Mouse (Mus musculus) frontal cortex, adult (tissue): ENCODE data around the gene A730061H03Rik.
A peak's percentile ranks its signal among the peaks of the same experiment; 100 is the strongest.

Experiments
- ATAC-seq: cut with Nextera tagmentation; 2 replicates; pipeline ENCODE4 v1.9.2; 2017; ENCODE audit warnings: mild to moderate bottlenecking, moderate library complexity, mixed read lengths; ENCODE audit not compliant: low TSS enrichment

A730061H03Rik gene

DNA sequence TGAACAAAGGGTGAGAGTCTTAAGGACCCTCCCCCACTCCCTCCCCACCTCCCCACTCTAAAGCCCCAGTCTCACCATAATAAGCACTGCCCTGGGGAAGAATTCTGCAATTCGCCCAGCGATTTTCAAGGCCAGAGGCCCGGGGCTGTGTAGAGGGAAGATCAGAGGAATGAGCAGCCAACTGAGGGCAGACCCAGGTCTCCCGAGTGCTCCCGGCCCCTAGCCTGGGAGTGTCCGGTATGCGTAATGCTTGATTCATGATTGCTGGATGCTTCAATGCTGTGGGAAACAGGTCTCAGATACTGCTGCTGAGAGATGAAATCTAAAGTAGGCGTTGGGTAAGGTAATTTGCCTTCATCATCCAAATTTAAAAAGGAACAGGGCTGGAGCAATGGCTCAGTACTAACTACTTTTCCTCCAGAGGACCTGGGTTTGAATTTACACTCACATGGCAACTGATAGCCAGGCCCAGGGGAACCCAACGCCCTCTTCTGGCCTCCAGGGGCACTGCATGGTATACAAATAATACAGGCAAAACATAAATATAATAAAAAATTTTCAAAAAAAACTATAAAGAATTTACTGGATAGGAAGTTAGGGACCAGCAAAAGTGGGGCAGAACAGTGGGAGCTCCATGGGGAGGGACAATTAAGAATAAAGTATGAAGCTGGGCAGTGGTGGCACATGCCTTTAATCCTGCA lies 21.9 kb upstream of the A730061H03Rik start:
- ATAC-seq = no peak

DNA sequence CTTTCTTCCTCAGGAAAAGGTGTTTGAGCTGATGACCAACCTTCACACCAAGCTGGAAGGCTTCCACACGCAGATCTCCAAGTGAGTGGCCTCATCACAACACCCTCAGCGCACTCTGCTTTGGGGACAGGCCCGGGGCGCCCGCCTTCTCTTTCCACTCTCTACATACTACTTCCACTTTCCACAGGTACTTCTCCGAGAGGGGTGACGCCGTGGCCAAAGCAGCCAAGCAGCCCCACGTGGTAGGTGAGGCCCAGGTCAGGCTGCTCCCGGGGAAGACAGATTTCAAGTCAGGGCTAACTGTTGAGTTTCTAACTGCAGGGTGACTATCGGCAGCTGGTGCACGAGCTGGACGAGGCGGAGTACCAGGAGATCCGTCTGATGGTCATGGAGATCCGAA lies 20.5 kb upstream of the A730061H03Rik start:
- no peak for ATAC-seq

DNA sequence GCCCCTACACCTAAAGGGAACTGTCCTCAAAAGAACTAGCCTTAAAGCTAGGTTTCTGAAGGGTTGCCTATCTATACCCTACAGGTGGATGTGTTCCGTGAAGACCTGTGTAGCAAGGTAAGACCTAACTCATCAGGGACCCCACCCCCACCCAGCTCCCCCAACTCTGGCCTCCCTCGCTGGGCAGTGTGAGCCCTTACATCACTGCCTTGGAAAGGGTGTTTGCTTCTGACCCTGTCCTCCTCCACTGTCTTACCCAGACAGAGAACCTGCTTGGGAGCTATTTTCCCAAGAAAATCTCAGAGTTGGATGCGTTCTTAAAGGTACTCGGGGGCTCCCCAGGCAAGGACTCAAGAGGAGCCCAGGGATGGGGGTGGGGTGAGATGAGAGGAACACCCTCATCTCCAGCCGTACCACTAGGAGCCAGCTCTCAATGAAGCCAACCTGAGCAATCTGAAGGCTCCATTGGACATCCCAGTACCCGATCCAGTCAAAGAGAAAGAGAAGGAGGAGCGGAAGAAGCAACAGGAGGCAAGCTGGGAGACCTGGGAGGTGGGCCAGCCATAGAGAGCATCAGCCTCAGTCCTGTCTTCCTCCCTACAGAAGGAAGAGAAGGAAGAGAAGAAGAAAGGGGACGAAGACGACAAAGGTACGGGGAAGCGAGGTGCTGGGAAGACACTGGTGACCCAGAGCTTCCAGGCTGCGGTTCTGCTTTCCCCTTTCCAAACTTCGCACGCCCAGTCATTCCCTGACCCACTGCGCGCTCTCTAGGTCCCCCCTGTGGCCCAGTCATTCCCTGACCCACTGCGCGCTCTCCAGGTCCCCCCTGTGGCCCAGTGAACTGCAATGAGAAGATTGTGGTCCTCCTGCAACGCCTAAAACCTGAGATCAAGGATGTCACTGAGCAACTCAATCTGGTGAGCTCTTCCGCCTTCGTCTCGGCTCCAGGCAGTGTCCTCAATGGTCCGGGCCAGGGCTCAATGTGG lies 19.6 kb upstream of the A730061H03Rik start:
- no peak for ATAC-seq

DNA sequence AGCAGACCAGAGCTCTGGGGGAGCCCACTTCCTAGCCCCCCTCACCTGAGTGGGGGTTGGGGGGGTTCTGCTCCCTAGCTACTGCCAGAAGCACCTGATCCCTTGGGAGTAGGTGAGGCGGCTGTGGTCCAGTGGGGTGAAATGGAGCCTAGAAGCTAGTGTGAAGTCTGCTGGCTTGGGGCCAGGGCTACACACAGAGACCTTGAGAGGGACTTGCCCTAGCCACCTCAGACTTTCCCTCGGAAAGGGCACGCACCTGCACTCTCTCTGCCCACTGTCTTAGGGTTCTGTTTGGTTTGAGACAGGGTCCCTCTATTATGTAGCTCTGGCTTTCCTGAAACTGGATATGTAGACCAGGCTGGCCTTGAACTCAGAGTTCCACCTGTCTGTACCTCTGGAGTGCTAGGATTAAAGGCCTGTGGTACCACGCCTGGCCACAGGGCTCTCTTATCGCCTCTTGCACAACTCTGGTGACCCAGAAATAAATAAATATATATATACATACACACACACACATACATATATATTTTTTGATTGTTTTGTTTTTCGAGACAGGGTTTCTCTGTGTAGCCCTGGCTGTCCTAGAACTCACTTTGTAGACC lies 18.6 kb upstream of the A730061H03Rik start:
- 0 out of 2 replicates have a peak, but pooled peaks have one; percentile 2 for ATAC-seq

DNA sequence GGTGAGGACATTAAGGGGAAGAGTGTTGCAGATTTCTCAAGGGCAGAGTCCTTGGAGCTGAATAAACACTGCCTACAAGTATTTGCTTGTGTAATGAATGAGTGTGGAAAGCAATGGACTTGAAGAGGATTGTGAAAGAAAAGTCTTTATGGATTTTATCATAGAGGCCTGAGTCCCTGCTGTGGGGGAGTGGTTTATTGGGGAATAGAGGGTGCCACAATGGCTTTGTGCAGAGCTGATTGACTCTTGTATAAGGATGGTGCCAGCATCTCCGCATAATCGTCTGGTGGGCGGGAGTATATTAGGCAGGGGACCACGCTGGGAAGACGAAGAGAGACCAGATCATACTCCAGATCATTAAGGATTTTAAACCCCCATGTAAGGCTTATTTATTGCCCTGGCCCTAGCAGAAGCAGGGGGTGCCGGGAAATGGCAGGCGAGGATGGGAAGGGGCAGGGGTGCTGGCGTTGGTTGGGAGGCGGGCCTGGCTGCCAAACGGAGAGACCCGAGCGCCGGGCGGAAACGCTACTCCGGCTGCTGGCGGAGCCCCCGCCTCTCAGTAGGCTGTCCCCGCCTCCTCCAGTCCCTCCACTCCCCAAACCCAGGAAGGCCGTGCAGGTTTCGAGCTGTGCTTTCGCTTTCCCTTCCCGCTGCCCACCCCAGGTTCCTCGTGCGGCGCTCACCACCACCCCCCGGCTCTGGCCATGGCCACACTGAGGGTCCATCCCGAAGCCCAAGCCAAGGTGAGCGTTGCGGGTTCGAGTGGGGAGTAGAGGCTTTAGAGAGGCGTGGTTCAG lies 17.9 kb upstream of the A730061H03Rik start, which contains the start of gene Psme1:
TSS of gene Psme1 (plus strand) at position 253 of the 797 bp plus-strand sequence.
- peak; percentile 84 for ATAC-seq

DNA sequence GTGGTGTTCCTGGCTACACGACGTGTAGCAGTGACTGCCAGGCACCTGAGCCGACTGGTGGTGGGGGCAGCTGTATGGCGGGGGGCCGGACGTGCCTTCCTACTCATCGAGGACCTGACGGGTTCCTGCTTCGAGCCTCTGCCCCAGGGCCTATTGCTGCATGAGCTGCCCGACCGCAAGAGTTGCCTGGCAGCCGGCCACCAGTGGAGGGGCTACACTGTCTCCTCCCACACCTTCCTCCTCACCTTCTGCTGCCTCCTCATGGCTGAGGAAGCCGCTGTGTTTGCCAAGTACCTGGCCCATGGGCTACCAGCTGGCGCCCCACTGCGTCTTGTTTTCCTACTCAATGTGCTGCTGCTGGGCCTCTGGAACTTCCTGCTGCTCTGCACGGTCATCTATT lies 16.2 kb upstream of the A730061H03Rik start:
- no peak for ATAC-seq

DNA sequence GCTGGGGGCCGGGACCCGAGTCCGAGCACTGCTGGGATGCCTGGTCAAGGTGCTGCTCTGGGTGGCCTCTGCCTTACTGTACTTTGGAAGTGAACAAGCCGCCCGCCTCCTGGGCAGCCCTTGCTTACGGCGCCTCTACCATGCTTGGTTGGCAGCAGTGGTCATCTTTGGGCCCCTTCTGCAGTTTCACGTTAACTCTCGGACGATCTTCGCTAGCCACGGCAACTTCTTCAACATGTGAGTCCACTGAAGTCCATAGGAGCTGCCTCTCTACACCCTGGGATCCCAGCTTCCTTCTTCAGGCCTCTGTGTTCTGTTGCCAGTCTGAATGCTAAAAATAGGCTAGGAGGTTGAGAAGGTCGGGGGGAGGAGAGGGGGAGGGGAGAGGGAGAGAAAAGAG lies 15.5 kb upstream of the A730061H03Rik start:
- ATAC-seq = no peak

DNA sequence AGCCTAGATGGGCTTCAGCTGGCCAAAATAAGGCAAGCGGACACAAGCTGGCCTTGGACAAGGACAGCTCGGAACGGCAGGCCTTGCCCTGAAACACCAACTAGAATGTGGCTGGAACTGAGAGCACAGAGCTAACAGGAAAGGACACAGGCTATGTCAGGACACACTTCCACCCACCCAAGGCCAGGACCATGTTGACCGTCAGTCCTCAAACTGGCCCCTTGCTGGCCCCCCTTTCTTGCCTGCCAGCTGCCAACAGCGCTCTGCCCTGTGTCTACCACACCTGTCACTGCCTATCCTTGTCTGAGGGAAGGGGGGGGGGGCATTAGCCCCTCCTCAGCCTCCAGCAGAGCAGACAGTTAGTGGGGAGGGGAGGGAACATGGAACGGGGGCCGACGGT lies 15.1 kb upstream of the A730061H03Rik start, which contains the start of gene Fitm1:
TSS of gene Fitm1 (plus strand) at position 316 of the 400 bp plus-strand sequence.
- no peak for ATAC-seq

DNA sequence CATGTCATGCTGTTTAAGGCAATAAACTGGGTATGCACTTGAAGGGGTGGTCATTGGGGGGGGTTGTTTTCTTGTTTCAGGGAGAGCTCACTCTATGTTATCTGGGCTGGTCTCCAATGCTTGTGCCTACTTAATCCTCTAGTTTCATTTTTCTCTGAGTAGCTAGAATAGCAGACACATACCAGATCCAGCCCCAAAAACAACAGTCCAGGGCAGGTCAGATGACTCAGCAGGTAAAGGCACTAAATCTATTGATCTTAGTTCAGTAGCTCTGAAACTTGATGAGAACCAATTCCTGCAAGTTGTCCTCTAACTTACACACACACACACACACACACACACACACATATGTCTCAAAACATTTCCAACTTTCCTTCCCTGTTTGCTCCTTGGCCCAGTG lies 11.6 kb upstream of the A730061H03Rik start:
- no peak for ATAC-seq

DNA sequence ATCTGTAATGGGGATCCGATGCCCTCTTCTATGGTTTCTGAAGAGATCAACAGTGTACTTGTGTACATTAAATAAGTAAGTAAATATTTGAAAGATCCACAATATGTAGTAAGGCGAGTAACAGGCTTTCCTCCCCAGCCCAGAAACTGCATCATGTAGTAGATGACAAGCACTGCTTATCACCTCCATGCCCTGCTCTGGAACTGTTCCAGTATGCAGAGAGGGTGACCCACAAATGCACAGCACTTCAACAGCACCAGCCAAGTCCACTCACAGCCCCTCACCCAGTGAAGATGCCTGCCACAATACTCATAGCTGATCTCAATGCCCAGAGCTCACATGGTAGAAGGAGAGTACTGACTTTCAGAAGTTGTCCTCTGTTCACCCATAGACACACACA lies 10.4 kb upstream of the A730061H03Rik start:
- no peak for ATAC-seq

DNA sequence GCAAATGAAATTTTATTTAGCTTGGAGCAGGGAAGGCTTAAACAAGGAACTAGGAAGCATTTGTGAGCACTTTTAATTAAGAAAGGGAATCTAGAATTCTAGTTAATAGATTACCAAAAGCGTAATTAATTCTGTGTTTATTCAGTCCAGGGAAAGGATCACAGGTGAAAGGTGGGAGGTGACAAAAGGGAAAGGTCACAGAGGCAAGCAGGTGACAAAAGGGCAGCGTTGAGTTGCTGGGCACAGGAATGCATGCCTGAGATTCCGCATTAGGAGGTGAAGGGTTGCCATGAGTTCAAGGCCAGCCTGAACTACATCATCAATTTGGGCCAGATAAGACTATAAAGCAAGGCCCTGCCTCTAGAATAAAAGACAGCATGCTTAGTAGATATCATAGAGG lies 7.3 kb upstream of the A730061H03Rik start:
- no peak for ATAC-seq

DNA sequence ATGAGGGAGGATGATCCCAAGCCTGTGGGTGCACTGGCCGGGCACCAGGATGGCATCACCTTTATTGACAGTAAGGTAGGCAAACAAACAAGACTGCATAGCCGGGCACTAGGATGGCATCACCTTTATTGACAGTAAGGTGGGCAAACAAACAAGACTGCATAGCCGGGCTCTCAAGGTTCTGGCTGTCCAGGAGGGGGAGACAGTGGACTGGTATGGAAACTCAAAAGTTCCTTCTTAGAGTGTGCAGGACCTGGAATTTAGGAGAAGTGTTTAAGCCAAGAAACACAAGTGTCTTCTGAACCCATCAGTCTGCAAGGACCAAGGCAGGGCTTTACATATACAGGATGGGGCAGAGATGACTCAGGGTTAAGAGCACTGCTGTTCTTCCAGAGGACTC lies 5.5 kb upstream of the A730061H03Rik start:
- no peak for ATAC-seq

DNA sequence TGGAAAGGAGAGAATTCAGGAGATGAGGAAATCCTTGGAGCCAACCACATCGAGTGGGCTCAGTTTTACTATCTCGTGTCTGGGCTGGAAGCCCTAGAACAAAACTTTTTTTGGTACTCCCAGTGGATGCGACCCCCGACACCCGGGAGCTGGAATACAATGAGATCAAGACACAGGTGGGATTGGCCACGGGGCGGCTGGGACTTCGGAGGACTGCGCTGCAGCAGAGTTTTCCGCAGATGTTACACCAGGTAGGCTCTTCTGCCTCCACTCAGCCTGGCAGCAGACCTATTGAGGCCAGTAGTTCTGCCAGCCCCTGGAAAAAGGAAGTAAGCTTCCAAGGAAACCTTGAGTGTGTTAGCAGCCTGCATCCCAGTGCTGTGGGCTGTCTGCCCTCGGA lies 3.0 kb upstream of the A730061H03Rik start:
- ATAC-seq = no peak

DNA sequence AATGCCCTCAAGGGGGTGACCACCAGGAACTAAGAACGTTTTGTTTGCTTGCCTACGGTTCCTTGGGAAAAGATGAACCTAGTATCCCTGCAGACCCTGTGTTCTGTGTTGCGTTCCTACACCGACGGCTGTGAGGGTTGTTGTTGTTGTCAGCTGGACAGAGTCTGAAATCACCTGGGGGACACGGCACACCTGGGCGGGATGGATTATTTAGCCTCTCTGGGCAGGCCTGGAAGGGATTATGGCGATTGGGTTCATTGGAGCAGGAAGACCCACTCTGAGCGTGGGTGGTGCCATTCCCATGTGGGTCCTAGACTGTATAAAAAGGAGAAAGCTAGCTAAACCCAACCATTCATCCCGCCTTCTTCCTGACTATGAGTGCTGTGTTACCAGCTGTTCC lies 1.7 kb upstream of the A730061H03Rik start:
- ATAC-seq = no peak

DNA sequence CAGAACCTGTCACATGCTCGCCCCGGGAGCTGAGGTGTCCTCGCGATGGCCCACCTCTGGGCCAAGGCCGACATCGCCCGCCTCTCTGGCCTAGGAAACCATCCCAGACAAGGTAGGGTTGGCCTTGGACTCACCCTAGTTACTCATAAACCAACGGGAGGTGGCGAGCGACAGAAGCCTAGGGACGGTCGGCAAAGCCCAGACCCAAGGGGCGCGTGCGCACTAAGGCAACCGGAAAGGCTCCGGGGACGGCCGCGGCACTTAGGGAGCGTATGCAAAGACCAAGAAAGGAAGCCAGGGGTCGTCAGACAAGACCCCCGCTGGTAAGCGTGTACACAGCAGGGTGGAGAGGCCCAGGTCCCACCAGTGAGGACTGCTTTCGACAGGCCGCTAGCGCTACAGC lies 406 bp downstream of the A730061H03Rik start, which contains the start of gene Dcaf11:
TSS of gene Dcaf11 (plus strand) at position 208 of the 403 bp plus-strand sequence.
- ATAC-seq = peak; percentile 77

DNA sequence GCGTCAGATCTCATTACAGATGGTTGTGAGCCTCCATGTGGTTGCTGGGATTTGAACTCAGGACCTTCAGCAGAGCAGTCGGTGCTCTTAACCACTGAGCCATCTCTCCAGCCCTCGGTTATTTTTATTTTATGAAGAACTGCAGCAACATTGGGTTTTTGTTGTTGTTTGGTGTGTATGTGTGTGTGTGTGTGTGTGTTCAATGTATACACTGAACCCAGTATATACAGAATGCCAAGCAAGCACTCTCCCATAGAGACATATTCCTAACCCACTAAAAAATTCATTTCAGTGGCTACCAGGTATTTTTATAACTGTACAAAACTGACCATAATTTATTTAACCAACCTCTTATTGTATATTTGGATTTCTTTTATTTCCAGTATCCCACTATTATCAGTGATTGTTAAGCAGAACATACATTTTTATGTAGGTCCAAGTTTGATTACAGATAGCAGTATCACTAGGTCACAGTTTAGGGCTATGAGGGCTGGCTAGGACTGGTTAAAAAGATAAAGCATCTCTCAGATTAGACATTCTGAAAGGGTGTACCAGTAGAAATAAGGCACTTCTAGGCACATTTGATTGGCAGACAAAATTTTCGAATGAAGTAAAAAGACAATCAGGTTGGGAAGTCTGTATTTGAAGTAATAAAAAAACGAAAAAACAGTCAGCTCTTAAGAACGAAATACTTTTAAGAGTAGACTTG lies 1.3 kb downstream of the A730061H03Rik start:
- ATAC-seq = no peak

DNA sequence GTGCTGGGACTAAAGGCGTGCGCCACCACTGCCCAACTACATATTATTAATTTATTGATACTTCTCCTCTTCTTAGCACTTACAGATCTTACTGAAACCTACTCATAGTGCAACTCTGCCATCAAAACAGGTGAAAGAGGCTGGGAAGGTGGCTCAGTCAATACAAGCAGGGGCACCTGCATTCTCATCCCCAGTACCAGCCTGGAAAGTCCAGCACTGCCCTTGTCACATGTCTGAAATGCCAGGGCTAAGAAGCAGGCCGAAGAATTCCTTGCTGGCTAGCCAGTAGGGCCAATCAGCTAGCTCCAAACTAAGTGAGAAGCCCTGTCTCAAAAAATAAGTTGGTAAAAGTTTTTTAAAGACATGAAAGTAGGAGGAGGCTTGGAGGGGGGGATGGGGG lies 2.6 kb downstream of the A730061H03Rik start:
- ATAC-seq = no peak

DNA sequence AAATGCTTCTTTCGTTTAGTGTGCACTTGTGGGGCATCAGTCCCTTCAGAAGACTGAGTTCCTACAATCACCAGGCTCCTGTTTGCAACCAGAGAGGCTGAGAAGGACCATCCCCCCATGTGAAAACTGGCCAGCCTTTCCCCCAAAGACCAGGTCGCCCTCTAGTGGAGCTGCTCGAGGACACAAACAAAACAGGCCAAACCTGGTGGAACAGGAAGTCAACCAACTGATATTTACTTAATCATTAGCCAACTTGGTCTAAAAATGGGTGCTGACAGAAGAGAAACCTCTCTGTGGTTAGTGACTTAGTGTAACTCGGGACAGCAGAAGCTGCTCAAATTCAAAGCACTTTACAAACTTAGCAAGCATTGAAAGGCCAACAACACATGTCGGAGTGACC lies 3.2 kb downstream of the A730061H03Rik start:
- no peak for ATAC-seq

DNA sequence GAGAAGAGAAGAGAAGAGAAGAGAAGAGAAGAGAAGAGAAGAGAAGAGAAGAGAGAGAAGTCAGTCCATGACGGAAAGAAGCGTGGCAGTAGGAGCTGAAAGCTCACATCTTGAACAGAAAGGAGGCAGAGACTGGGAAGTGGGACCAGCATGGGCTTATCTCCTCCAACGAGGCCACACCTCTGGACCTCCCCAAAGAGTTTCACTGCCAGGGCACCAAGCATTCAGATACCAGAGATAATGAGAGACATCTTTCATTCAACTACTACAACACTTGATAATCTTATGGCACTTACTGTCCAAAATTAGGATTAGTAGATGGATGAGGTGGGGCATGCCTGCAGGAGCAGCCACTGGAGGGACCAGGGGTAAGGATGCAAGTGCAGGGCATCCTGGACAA lies 4.4 kb downstream of the A730061H03Rik start:
- ATAC-seq = no peak

DNA sequence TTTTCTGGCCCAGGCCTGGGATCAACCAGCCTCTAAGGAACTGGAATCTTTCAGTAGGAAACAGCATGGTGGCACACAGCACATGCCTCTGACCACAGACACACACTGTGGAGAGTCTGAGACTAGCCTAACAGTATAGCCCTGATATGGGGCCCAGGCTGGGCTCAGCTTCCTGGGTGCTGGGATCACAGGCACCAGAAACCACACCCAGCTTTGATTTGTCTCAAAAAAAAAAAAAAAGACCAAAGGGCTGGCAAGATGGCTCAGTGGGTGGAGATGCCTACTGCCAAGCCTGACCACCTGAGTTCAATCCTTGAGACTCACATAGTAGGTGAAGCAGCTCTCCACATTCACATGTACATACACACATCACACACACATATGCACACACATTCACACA lies 5.6 kb downstream of the A730061H03Rik start:
- ATAC-seq = no peak

DNA sequence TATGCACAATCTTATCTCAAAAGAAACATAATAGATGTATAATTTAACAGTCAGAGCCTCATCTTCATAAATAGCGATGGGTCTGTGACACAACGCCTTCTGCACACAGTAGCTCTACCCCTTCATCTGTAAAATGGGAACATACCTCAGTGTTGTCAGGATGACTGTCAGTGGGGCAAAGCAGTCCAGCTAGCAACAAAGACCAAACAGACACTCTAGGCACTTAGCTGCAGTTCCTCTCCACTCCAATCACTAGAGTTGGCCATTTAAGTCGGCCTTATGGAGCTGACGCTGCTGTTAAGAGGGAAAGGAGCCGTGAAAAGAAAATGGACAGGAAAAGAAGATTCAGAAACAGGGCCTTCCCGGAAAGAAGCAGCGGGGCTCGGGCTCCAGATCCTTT lies 8.4 kb downstream of the A730061H03Rik start:
- no peak for ATAC-seq
